Comparison of ENCODE assay signal across 8 mouse cellular contexts in genomic region chr5:29378298-29379036, GRCm38 (mm10). TPM values are rescaled to one million over a fixed set of nuclear protein-coding genes. Genes with fewer than 3 reads are reported as not detected.
DNase-seq lines count a peak whose midpoint lies in the region; ATAC-seq and TF ChIP-seq lines count a peak whose summit lies in the region.

Gene Lmbr1, minus strand, starts transcription at chr5:29378390.

- DNase-seq in cerebellum, adult 11 months = peak; percentile 90
- DNase-seq in heart, postnatal 10 days = peak; percentile 96 to 98
- peak; percentile 97 to 98 for DNase-seq in kidney, postnatal 4 days
- DNase-seq in neural tube, embryonic 11.5 days (ENCODE audit: low spot score) = peak; percentile 97

- TF ChIP-seq POLR2A in ES-Bruce4 (IDR thresholded peaks at IDR 0.05; ENCODE audit: insufficient read depth, low read length) = peak; percentile 61

- H3K27ac ChIP-seq in ES-Bruce4 (ENCODE audit: insufficient read depth, low read length) = peak within 1 kb of the TSS; percentile 85
- H3K27ac ChIP-seq in forebrain, embryonic 13.5 days = peak within 1 kb of the TSS; percentile 51
- H3K27ac ChIP-seq in liver, embryonic 15.5 days (replicated peaks) = peak within 1 kb of the TSS; percentile 83
- H3K27ac ChIP-seq in neural tube, embryonic 11.5 days (ENCODE audit: low read depth, low read length) = peak within 1 kb of the TSS; percentile 44; the same call in 1 of the 2 replicates
- H3K27ac ChIP-seq in stomach, embryonic 16.5 days (ENCODE audit: low read length) = peak within 1 kb of the TSS; percentile 87

- H3K36me3 ChIP-seq in ES-Bruce4 (ENCODE audit: control insufficient read depth, insufficient read depth, low read length, poor library complexity, severe bottlenecking) = no peaks in the 10 kb centered on the region
- no peaks in the 10 kb centered on the region for H3K36me3 ChIP-seq in forebrain, embryonic 13.5 days (ENCODE audit: poor library complexity, severe bottlenecking)
- H3K36me3 ChIP-seq in liver, embryonic 15.5 days (replicated peaks) = no peaks in the 10 kb centered on the region
- no peaks in the 10 kb centered on the region for H3K36me3 ChIP-seq in neural tube, embryonic 11.5 days (ENCODE audit: control insufficient read depth, insufficient read depth, low read length)
- H3K36me3 ChIP-seq in stomach, embryonic 16.5 days (ENCODE audit: control insufficient read depth, insufficient read depth, low read length) = 0 out of 2 replicates have a peak, but pooled peaks cover 3% of the 10 kb centered on the region

- peak; percentile 99 for ATAC-seq in forebrain, embryonic 13.5 days
- ATAC-seq in liver, embryonic 15.5 days (ENCODE audit: insufficient read depth) = peak; percentile 90
- peak; percentile 98 for ATAC-seq in neural tube, embryonic 11.5 days (ENCODE audit: insufficient read depth, low FRiP score, low TSS enrichment)
- peak; percentile 98 for ATAC-seq in stomach, embryonic 16.5 days (ENCODE audit: insufficient read depth, low FRiP score)

- no peaks in the 10 kb centered on the region for H3K9me3 ChIP-seq in ES-Bruce4 (replicated peaks; ENCODE audit: control insufficient read depth, insufficient read depth, low read length, poor library complexity, severe bottlenecking)
- H3K9me3 ChIP-seq in forebrain, embryonic 13.5 days (replicated peaks) = no peaks in the 10 kb centered on the region
- no peaks in the 10 kb centered on the region for H3K9me3 ChIP-seq in liver, embryonic 15.5 days (replicated peaks)
- no peaks in the 10 kb centered on the region for H3K9me3 ChIP-seq in neural tube, embryonic 11.5 days (ENCODE audit: control insufficient read depth, low read length)
- H3K9me3 ChIP-seq in stomach, embryonic 16.5 days (replicated peaks; ENCODE audit: control insufficient read depth, low read length) = no peaks in the 10 kb centered on the region

- TF ChIP-seq EP300 in ES-Bruce4 (IDR thresholded peaks at IDR 0.05; ENCODE audit: insufficient read depth, low read depth, low read length) = 0 out of 2 replicates have a peak, but pooled peaks have one; percentile 11

- intact Hi-C loops in heart, postnatal 10 days (cut with DNase I) = no loop called here

- peaks cover 2% of the 10 kb centered on the region for H3K4me1 ChIP-seq in ES-Bruce4 (ENCODE audit: control insufficient read depth, insufficient read depth, low read length)
- H3K4me1 ChIP-seq in forebrain, embryonic 13.5 days = peaks cover 16% of the 10 kb centered on the region
- H3K4me1 ChIP-seq in liver, embryonic 15.5 days (replicated peaks) = peaks cover 26% of the 10 kb centered on the region
- H3K4me1 ChIP-seq in neural tube, embryonic 11.5 days (ENCODE audit: control insufficient read depth, insufficient read depth, low read length) = no peaks in the 10 kb centered on the region
- H3K4me1 ChIP-seq in stomach, embryonic 16.5 days (ENCODE audit: control insufficient read depth, insufficient read depth, low read length) = peaks cover 5% of the 10 kb centered on the region

- 1% methylated on average over 40 of the region's 40 CpGs for WGBS in forebrain, embryonic 13.5 days
- under 1% methylated on average over 40 of the region's 40 CpGs for WGBS in liver, embryonic 15.5 days (ENCODE audit: insufficient replicate concordance)
- WGBS in neural tube, embryonic 11.5 days = under 1% methylated on average over 40 of the region's 40 CpGs
- under 1% methylated on average over 40 of the region's 40 CpGs for WGBS in stomach, embryonic 16.5 days

- no peaks in the 10 kb centered on the region for H3K27me3 ChIP-seq in ES-Bruce4 (ENCODE audit: control insufficient read depth, insufficient read depth, low read length, poor library complexity, severe bottlenecking)
- H3K27me3 ChIP-seq in forebrain, embryonic 13.5 days = 0 out of 2 replicates have a peak, but pooled peaks cover 6% of the 10 kb centered on the region
- peaks cover 8% of the 10 kb centered on the region; the same call in 1 of the 2 replicates for H3K27me3 ChIP-seq in liver, embryonic 15.5 days
- no peaks in the 10 kb centered on the region for H3K27me3 ChIP-seq in neural tube, embryonic 11.5 days (ENCODE audit: control insufficient read depth, insufficient read depth, low read length)
- H3K27me3 ChIP-seq in stomach, embryonic 16.5 days (ENCODE audit: control insufficient read depth, insufficient read depth, low read length) = no peaks in the 10 kb centered on the region

- peak within 1 kb of the TSS; percentile 97 for H3K4me3 ChIP-seq in ES-Bruce4 (ENCODE audit: low read depth, low read length)
- peak within 1 kb of the TSS; percentile 81 for H3K4me3 ChIP-seq in forebrain, embryonic 13.5 days
- peak within 1 kb of the TSS; percentile 82 for H3K4me3 ChIP-seq in liver, embryonic 15.5 days (replicated peaks)
- H3K4me3 ChIP-seq in neural tube, embryonic 11.5 days (ENCODE audit: low read depth, low read length) = peak within 1 kb of the TSS; percentile 79
- peak within 1 kb of the TSS; percentile 95 for H3K4me3 ChIP-seq in stomach, embryonic 16.5 days (replicated peaks; ENCODE audit: low read length)

- TF ChIP-seq CTCF in ES-Bruce4 (IDR thresholded peaks at IDR 0.05; ENCODE audit: low read depth, low read length) = no peak

- H3K4me2 ChIP-seq in forebrain, embryonic 13.5 days = peak within 1 kb of the TSS; percentile 94
- H3K4me2 ChIP-seq in liver, embryonic 15.5 days = peak within 1 kb of the TSS; percentile 85
- H3K4me2 ChIP-seq in neural tube, embryonic 11.5 days (ENCODE audit: low read depth) = peak within 1 kb of the TSS; percentile 90
- peak within 1 kb of the TSS; percentile 96 for H3K4me2 ChIP-seq in stomach, embryonic 16.5 days (ENCODE audit: low read depth, low read length)

- peak within 1 kb of the TSS; percentile 58 for H3K9ac ChIP-seq in ES-Bruce4 (ENCODE audit: low read depth, poor library complexity, severe bottlenecking)
- peak within 1 kb of the TSS; percentile 88 for H3K9ac ChIP-seq in forebrain, embryonic 13.5 days
- H3K9ac ChIP-seq in liver, embryonic 15.5 days = peak within 1 kb of the TSS; percentile 74
- H3K9ac ChIP-seq in neural tube, embryonic 11.5 days (ENCODE audit: low read length) = peak within 1 kb of the TSS; percentile 82
- peak within 1 kb of the TSS; percentile 88 for H3K9ac ChIP-seq in stomach, embryonic 16.5 days (ENCODE audit: low read length)

RNA-seq across cellular contexts. Expression of gene Lmbr1, which starts in this region (rescaled TPM):
- 8.3 and 11.1 TPM in 2 replicates for polyA plus RNA-seq in ES-Bruce4 (2011; ENCODE audit: insufficient read depth, insufficient read length, low read depth, missing spikeins)
- polyA plus RNA-seq in forebrain, embryonic 13.5 days (2015; fragmentation: Nextera tagmentation; extraction: Ambion mirVana) = 17.3 and 18.7 TPM in 2 replicates
- 10 to 100 TPM; 18.2 to 19.5 TPM for total RNA-seq in heart, postnatal 10 days (2021)
- 2.3 and 2.6 TPM in 2 replicates for polyA plus RNA-seq in liver, embryonic 15.5 days (2015; fragmentation: Nextera tagmentation; extraction: Ambion mirVana)
- polyA plus RNA-seq in neural tube, embryonic 11.5 days (2014; fragmentation: Nextera tagmentation; extraction: Ambion mirVana) = 13.1 and 14.8 TPM in 2 replicates
- polyA plus RNA-seq in stomach, embryonic 16.5 days (2015; fragmentation: Nextera tagmentation; extraction: Ambion mirVana) = 11.2 and 12.2 TPM in 2 replicates

Comparison
In these comparisons a context has a peak if more than half of its experiments do, and no peak if none do; other contexts are left out.
1. Peak in every context shown above with its lines: DNase-seq, ATAC-seq, H3K4me3 ChIP-seq and H3K27ac ChIP-seq.